Mouse (Mus musculus) forebrain, embryonic 15.5 days (tissue): ENCODE results near the gene Espn. TPM values are rescaled to one million over a fixed set of nuclear protein-coding genes. Genes with fewer than 3 reads are reported as not detected.

Experiments
- ATAC-seq: fragments of 200-750 bp; cut with Nextera tagmentation; replicated peaks from 2 replicates; pipeline ENCODE4 v1.8.0; 2017; ENCODE audit warnings: mild to moderate bottlenecking, moderate TSS enrichment, moderate library complexity
- H3K27ac ChIP-seq: fragments of 300-500 bp; sonication (generic); replicated peaks from 2 replicates; pipeline ENCODE4 v1.5.1; 2015; ENCODE audit warnings: mild to moderate bottlenecking, inconsistent platforms
- H3K27me3 ChIP-seq: fragments of 300-500 bp; sonication (generic); 2 replicates; pipeline ENCODE4 v1.6.1; 2015; ENCODE audit warnings: inconsistent platforms
- H3K36me3 ChIP-seq: fragments of 300-500 bp; sonication (generic); 2 replicates; pipeline ENCODE4 v1.6.1; 2015; ENCODE audit warnings: mild to moderate bottlenecking, inconsistent platforms
- H3K4me1 ChIP-seq: fragments of 300-500 bp; sonication (generic); 2 replicates; pipeline ENCODE4 v1.6.1; 2015; ENCODE audit warnings: inconsistent platforms
- H3K4me2 ChIP-seq: fragments of 300-500 bp; sonication (generic); replicated peaks from 2 replicates; pipeline ENCODE4 v1.6.1; 2015; ENCODE audit warnings: mild to moderate bottlenecking, inconsistent platforms
- H3K4me3 ChIP-seq: fragments of 300-500 bp; sonication (generic); 2 replicates; pipeline ENCODE4 v1.5.1; 2015; ENCODE audit warnings: mild to moderate bottlenecking, inconsistent platforms
- H3K9ac ChIP-seq: fragments of 300-500 bp; sonication (generic); replicated peaks from 2 replicates; pipeline ENCODE4 v1.6.1; 2015; ENCODE audit warnings: mild to moderate bottlenecking, inconsistent platforms
- H3K9me3 ChIP-seq: fragments of 300-500 bp; sonication (generic); 2 replicates; pipeline ENCODE4 v1.6.1; 2016; ENCODE audit warnings: inconsistent platforms
- WGBS: fragments of 180-500 bp; shearing (Covaris S2); methylation state at CpG from one replicate; pipeline ENCODE4 v1.1.7; 2015; ENCODE audit warnings: mixed read lengths; 5-methylcytosine and 5-hydroxymethylcytosine counted together
- polyA plus RNA-seq: library from polyadenylated mRNA; unstranded; fragments of >200 nt; fragmentation: Nextera tagmentation; extraction: Ambion mirVana; gene quantifications from 2 replicates; pipeline ENCODE4 v1.2.1, GENCODE M21; 2015

Espn gene
- polyA plus RNA-seq, 1 experiment from 2014 or later, result 0.10 TPM

GRCm38 (mm10) chr4:152128784-152129183 is 23.4 kb downstream of the Espn start:
- Histone ChIP-seq H3K27me3 (peaks cover 98% of the 10 kb centered on the region), H3K9ac (no peak overlapping the region), H3K4me1 (peaks cover 41% of the 10 kb centered on the region), H3K36me3 (no peaks in the 10 kb centered on the region), H3K4me3 (no peak overlapping the region), H3K27ac (no peak overlapping the region), H3K4me2 (no peak overlapping the region), H3K9me3 (no peaks in the 10 kb centered on the region)
- ATAC-seq, result no peak
- WGBS, result 43% methylated on average over 5 of the region's 5 CpGs

GRCm38 (mm10) chr4:152127884-152128283 is 24.3 kb downstream of the Espn start:
- H3K4me2 ChIP-seq, result no peak overlapping the region
- H3K9ac ChIP-seq, result no peak overlapping the region
- no peak overlapping the region for H3K27ac ChIP-seq
- H3K27me3 ChIP-seq, result peaks cover 98% of the 10 kb centered on the region
- no peak overlapping the region for H3K4me3 ChIP-seq
- no peaks in the 10 kb centered on the region for H3K36me3 ChIP-seq
- no peak for ATAC-seq
- H3K4me1 ChIP-seq, result peaks cover 41% of the 10 kb centered on the region
- WGBS, result 81% methylated on average over 11 of the region's 11 CpGs
- H3K9me3 ChIP-seq, result no peaks in the 10 kb centered on the region

- no peaks in the 10 kb centered on the region for H3K36me3 ChIP-seq
- H3K9ac ChIP-seq, result no peak overlapping the region
- peak overlapping the region; percentile 31 for H3K4me2 ChIP-seq
- H3K4me1 ChIP-seq, result peaks cover 28% of the 10 kb centered on the region
- WGBS, result 2% methylated on average over 65 of the region's 65 CpGs
- H3K4me3 ChIP-seq, result peak overlapping the region; percentile 24
- peaks cover 98% of the 10 kb centered on the region for H3K27me3 ChIP-seq
- no peak overlapping the region for H3K27ac ChIP-seq
- no peak for ATAC-seq
- H3K9me3 ChIP-seq, result no peaks in the 10 kb centered on the region
Observed at GRCm38 (mm10) chr4:152126026-152126920, 25.9 kb downstream of the Espn start.

- no peak overlapping the region for H3K9ac ChIP-seq
- WGBS, result 4% methylated on average over 56 of the region's 56 CpGs
- H3K4me1 ChIP-seq, result peaks cover 28% of the 10 kb centered on the region
- H3K9me3 ChIP-seq, result no peaks in the 10 kb centered on the region
- peaks cover 98% of the 10 kb centered on the region for H3K27me3 ChIP-seq
- H3K27ac ChIP-seq, result no peak overlapping the region
- H3K4me2 ChIP-seq, result peak overlapping the region; percentile 31
- no peak for ATAC-seq
- H3K36me3 ChIP-seq, result no peaks in the 10 kb centered on the region
- peak overlapping the region; percentile 24 for H3K4me3 ChIP-seq
Observed at GRCm38 (mm10) chr4:152125161-152126025, 26.8 kb downstream of the Espn start.

GRCm38 (mm10) chr4:152124361-152124961 is 27.7 kb downstream of the Espn start:
- 8% methylated on average over 13 of the region's 13 CpGs for WGBS
- Histone ChIP-seq H3K4me2 (no peak overlapping the region), H3K27ac (no peak overlapping the region), H3K4me3 (no peak overlapping the region), H3K36me3 (no peaks in the 10 kb centered on the region), H3K9me3 (no peaks in the 10 kb centered on the region), H3K4me1 (peaks cover 35% of the 10 kb centered on the region), H3K27me3 (peaks cover 98% of the 10 kb centered on the region), H3K9ac (no peak overlapping the region)
- ATAC-seq, result no peak

DNA sequence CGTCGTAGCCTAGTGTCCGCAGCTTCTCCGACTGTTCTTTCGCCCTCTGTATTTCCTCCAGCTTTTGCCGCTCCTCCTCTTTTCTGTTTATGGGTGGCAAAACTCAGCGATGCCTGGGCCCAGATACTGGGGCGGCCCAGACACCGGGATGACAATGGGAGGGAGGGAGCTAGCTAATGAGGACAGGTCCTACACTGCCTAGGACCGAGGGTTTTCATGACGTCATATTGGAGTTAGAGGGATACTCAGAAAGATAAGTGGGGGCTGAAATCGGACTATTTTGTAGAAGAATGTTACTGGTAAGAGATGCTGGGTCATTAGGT is 31.0 kb downstream of the Espn start:
- Histone ChIP-seq H3K9ac (no peak overlapping the region), H3K27me3 (peaks cover 98% of the 10 kb centered on the region), H3K4me3 (no peak overlapping the region), H3K36me3 (no peaks in the 10 kb centered on the region), H3K27ac (no peak overlapping the region), H3K4me1 (peaks cover 32% of the 10 kb centered on the region), H3K4me2 (no peak overlapping the region), H3K9me3 (no peaks in the 10 kb centered on the region)
- ATAC-seq, result no peak
- WGBS, result under 1% methylated on average over 12 of the region's 12 CpGs

- H3K4me2 ChIP-seq, result peak overlapping the region; percentile 20
- H3K27ac ChIP-seq, result no peak overlapping the region
- H3K27me3 ChIP-seq, result peaks cover 98% of the 10 kb centered on the region
- ATAC-seq, result no peak
- H3K4me3 ChIP-seq, result no peak overlapping the region
- peaks cover 30% of the 10 kb centered on the region for H3K4me1 ChIP-seq
- no peak overlapping the region for H3K9ac ChIP-seq
- H3K9me3 ChIP-seq, result no peaks in the 10 kb centered on the region
- WGBS, result 1% methylated on average over 30 of the region's 31 CpGs
- no peaks in the 10 kb centered on the region for H3K36me3 ChIP-seq
Observed at GRCm38 (mm10) chr4:152120311-152121182, 31.6 kb downstream of the Espn start.

- Histone ChIP-seq H3K27me3 (peaks cover 99% of the 10 kb centered on the region), H3K4me2 (peak overlapping the region; percentile 4), H3K9me3 (no peaks in the 10 kb centered on the region), H3K9ac (no peak overlapping the region), H3K4me3 (peak overlapping the region; percentile 2; the same call in 1 of the 2 replicates), H3K4me1 (peaks cover 24% of the 10 kb centered on the region), H3K36me3 (no peaks in the 10 kb centered on the region), H3K27ac (no peak overlapping the region)
- ATAC-seq, result no peak
- 2% methylated on average over 39 of the region's 39 CpGs for WGBS
Observed at GRCm38 (mm10) chr4:152119396-152120292, 32.5 kb downstream of the Espn start.

DNA sequence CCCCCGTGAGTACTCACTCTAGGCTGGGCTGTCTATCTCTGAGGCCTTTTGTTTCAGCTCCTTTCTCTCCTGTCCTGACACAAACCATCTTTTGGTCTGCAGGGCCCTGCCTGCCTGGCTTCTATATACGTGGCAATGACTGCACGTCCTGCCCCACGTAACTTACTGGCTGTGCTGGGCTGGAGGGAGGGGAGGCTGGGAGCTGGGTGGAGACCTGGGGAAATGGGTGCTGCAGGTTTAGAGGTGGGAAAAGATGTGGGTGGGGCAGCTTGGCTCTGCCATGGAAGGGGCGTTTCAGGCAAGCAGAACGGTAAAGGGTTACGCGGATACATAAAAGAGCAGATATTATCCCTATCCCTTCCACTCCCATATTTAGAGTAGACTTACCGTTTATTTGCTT is 34.6 kb downstream of the Espn start:
- H3K9me3 ChIP-seq, result no peaks in the 10 kb centered on the region
- no peak overlapping the region for H3K27ac ChIP-seq
- no peak overlapping the region for H3K4me2 ChIP-seq
- no peak overlapping the region for H3K9ac ChIP-seq
- no peak for ATAC-seq
- 64% methylated on average over 9 of the region's 9 CpGs for WGBS
- H3K36me3 ChIP-seq, result no peaks in the 10 kb centered on the region
- H3K4me3 ChIP-seq, result no peak overlapping the region
- peaks cover 24% of the 10 kb centered on the region for H3K4me1 ChIP-seq
- H3K27me3 ChIP-seq, result peaks cover 80% of the 10 kb centered on the region

DNA sequence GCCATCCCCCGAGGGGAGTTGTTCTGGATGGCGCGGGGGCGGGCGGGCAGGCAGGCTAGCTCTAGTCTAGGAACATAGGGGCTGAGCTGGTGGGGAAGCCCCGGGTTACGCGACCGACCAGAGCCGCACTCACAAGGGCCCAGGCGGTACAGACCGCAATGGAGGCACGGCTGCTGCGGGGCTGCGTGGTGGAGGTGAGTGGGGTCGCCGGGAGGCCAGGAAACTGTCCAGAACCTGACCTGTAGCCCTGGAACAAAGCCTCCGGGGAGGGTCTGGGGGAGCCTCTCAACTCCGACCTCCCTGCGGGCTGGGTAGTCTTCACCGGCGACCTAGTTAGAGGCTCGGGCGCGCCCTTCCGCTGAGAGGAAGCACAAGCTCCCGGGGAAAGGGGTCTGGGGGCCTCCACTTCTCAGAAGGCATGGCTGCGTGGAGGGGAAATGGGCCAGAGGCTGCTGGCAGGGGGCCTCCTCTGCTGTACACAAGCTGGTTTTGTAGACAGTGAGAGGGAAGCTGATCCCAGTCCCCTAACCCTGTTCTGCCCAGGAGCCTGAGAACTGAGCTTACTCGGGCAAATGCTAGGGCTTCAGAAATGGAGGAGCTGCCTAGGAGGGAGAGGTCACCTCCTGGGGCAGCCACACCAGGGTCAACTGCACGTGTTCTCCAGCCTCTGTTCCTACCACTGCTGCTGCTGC is 36.1 kb downstream of the Espn start, which contains the start of gene Tnfrsf25:
Gene Tnfrsf25, plus strand, starts transcription at position 14 of the 692 bp plus-strand sequence.
- H3K9ac ChIP-seq, result no peak within 1 kb of the TSS
- H3K27me3 ChIP-seq, result peaks cover 65% of the 10 kb centered on the region
- peaks cover 23% of the 10 kb centered on the region for H3K4me1 ChIP-seq
- H3K36me3 ChIP-seq, result no peaks in the 10 kb centered on the region; the same call in 1 of the 2 replicates
- no peak within 1 kb of the TSS for H3K27ac ChIP-seq
- no peak within 1 kb of the TSS for H3K4me3 ChIP-seq
- ATAC-seq, result no peak; the same call in 1 of the 2 replicates
- no peaks in the 10 kb centered on the region for H3K9me3 ChIP-seq
- WGBS, result 5% methylated on average over 30 of the region's 30 CpGs
- H3K4me2 ChIP-seq, result no peak within 1 kb of the TSS
